Mouse (Mus musculus) small intestine, adult 2 months (tissue): ENCODE results near the gene Homer2.

Source experiments
- CTCF ChIP-seq: fragments of 200-500 bp; IDR thresholded peaks from 2 replicates; pipeline ENCODE4 v1.5.1; 2012; ENCODE audit warnings: low read depth, mild to moderate bottlenecking, control low read depth, inconsistent platforms, low read length, moderate library complexity, mixed read lengths; ENCODE audit not compliant: insufficient replicate concordance, insufficient read length; ENCODE audit errors: extremely low read depth
- POLR2A ChIP-seq: fragments of 200-500 bp; IDR thresholded peaks from 2 replicates; pipeline ENCODE4 v1.6.1; 2012; ENCODE audit warnings: low read depth, mild to moderate bottlenecking, control low read depth, inconsistent platforms, low read length, moderate library complexity

DNA sequence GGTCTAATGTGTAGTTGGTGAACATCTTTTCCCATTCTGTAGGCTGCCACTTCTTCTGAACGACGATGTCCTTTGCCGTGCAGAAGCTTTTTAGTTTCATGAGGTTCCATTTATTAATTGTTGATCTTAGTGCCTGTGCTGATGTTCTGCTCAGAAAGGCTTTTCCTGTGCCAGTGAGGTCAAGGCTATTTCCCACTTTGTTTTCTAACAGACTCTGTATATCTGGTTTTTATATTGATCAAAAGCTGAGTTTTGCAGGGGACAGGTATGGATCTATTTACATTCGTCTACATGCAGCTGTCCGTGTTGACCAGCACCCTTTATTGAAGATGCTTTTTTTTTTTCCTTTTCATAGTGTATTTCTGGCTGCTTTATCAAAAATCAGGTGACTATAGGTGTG, 128.0 kb downstream of the Homer2 start:
- TF ChIP-seq POLR2A (no peak), CTCF (no peak)
